Comparison of ENCODE assay signal across 8 mouse cellular contexts in the genomic region with DNA sequence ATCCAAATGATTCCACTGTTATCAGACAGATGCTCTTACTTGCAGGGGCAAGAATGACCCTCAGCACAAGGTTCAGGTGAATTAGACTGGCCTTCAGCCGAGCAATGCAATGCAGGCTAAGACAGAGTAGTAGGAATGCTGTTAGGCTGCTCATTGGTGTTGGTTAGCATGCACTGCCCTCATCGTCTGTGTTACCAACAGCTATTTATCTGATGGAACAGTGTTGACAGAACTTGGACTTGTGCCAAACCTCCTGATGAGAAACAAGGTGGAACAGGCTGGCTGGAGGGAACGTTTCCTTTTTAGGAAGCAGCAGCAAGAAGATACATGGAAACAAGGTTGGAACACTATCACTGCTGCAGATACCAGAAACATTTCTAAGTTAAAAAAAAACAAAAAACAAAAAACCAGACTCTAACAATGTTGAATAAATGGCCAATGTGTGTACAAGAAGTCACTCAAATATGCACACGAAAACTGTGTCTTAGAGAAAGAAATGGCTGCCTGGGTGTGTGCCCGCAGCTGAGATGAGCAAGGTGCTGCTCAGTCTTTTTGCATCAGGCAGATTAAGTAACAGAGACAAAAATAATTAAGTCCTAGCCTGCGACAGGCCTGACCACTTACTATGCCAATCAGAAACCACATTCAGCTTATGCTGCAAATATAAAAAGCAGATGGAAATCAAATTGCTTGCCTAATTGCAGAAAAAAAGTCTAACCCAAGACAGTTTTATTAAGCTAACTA.
DNase-seq lines count a peak whose midpoint lies in the region; ATAC-seq and TF ChIP-seq lines count a peak whose summit lies in the region.

No protein-coding gene starts in this region.

- WGBS in midbrain, embryonic 12.5 days = 78% methylated on average over 6 of the region's 6 CpGs
- WGBS in midbrain, embryonic 11.5 days = 80% methylated on average over 6 of the region's 6 CpGs
- 30% methylated on average over 6 of the region's 6 CpGs for WGBS in forebrain, postnatal 0 days
- WGBS in kidney, embryonic 14.5 days = 49% methylated on average over 6 of the region's 6 CpGs

- no peaks in the 10 kb centered on the region for H3K9me3 ChIP-seq in midbrain, embryonic 12.5 days
- H3K9me3 ChIP-seq in midbrain, embryonic 11.5 days (ENCODE audit: control insufficient read depth, low read length) = no peaks in the 10 kb centered on the region
- H3K9me3 ChIP-seq in forebrain, postnatal 0 days (ENCODE audit: low read length) = no peaks in the 10 kb centered on the region
- no peaks in the 10 kb centered on the region for H3K9me3 ChIP-seq in kidney, embryonic 14.5 days (ENCODE audit: control insufficient read depth, low read length)

- no peaks in the 10 kb centered on the region for H3K36me3 ChIP-seq in midbrain, embryonic 12.5 days
- H3K36me3 ChIP-seq in midbrain, embryonic 11.5 days (ENCODE audit: control insufficient read depth, insufficient read depth, low read length) = no peaks in the 10 kb centered on the region
- H3K36me3 ChIP-seq in forebrain, postnatal 0 days (ENCODE audit: insufficient read depth) = no peaks in the 10 kb centered on the region
- no peaks in the 10 kb centered on the region for H3K36me3 ChIP-seq in kidney, embryonic 14.5 days (ENCODE audit: control insufficient read depth, insufficient read depth, low read length)

- no peak for TF ChIP-seq CTCF in forebrain, postnatal 0 days (IDR thresholded peaks at IDR 0.05; ENCODE audit: low read depth)

- H3K27me3 ChIP-seq in midbrain, embryonic 12.5 days = no peaks in the 10 kb centered on the region
- no peaks in the 10 kb centered on the region for H3K27me3 ChIP-seq in midbrain, embryonic 11.5 days (ENCODE audit: control insufficient read depth, insufficient read depth, low read length)
- H3K27me3 ChIP-seq in forebrain, postnatal 0 days (ENCODE audit: insufficient read depth, low read length) = no peaks in the 10 kb centered on the region
- H3K27me3 ChIP-seq in kidney, embryonic 14.5 days (ENCODE audit: control insufficient read depth, insufficient read depth, low read length) = no peaks in the 10 kb centered on the region

- 0 out of 2 replicates have a peak, but pooled peaks cover 4% of the 10 kb centered on the region for H3K4me1 ChIP-seq in midbrain, embryonic 12.5 days
- no peaks in the 10 kb centered on the region for H3K4me1 ChIP-seq in midbrain, embryonic 11.5 days (ENCODE audit: control insufficient read depth, insufficient read depth, low read length)
- no peaks in the 10 kb centered on the region; the same call in 1 of the 2 replicates for H3K4me1 ChIP-seq in forebrain, postnatal 0 days (ENCODE audit: insufficient read depth)
- H3K4me1 ChIP-seq in kidney, embryonic 14.5 days (ENCODE audit: control insufficient read depth, insufficient read depth, low read length) = peaks cover 4% of the 10 kb centered on the region; the same call in 1 of the 2 replicates

- no peak overlapping the region for H3K4me2 ChIP-seq in midbrain, embryonic 12.5 days (replicated peaks)
- H3K4me2 ChIP-seq in midbrain, embryonic 11.5 days = no peak overlapping the region
- H3K4me2 ChIP-seq in forebrain, postnatal 0 days (ENCODE audit: low read depth) = no peak overlapping the region
- no peak overlapping the region for H3K4me2 ChIP-seq in kidney, embryonic 14.5 days (replicated peaks; ENCODE audit: low read depth, low read length)

- H3K27ac ChIP-seq in midbrain, embryonic 12.5 days (replicated peaks) = no peak overlapping the region
- no peak overlapping the region for H3K27ac ChIP-seq in midbrain, embryonic 11.5 days (ENCODE audit: low read depth, low read length)
- 0 out of 2 replicates have a peak overlapping the region, but pooled peaks have one; percentile 1 for H3K27ac ChIP-seq in forebrain, postnatal 0 days (ENCODE audit: low read depth, low read length)
- H3K27ac ChIP-seq in kidney, embryonic 14.5 days (ENCODE audit: low read depth, low read length) = no peak overlapping the region

- H3K9ac ChIP-seq in midbrain, embryonic 12.5 days (replicated peaks) = no peak overlapping the region
- no peak overlapping the region for H3K9ac ChIP-seq in midbrain, embryonic 11.5 days (ENCODE audit: low read length)
- H3K9ac ChIP-seq in forebrain, postnatal 0 days = no peak overlapping the region
- no peak overlapping the region for H3K9ac ChIP-seq in kidney, embryonic 14.5 days (ENCODE audit: low read depth, low read length)

- ATAC-seq in midbrain, embryonic 12.5 days (ENCODE audit: low FRiP score, low read depth) = peak; percentile 65; the same call in 1 of the 2 replicates
- no peak for ATAC-seq in midbrain, embryonic 11.5 days (ENCODE audit: low FRiP score)
- peak; percentile 71 for ATAC-seq in forebrain, postnatal 0 days
- ATAC-seq in kidney, embryonic 14.5 days (ENCODE audit: low FRiP score, low TSS enrichment) = 0 out of 2 replicates have a peak, but pooled peaks have one; percentile 24

- DNase-seq in midbrain, embryonic 11.5 days (ENCODE audit: low spot score, missing footprints) = no peak
- peak; percentile 86 for DNase-seq in cerebellum, adult 11 months
- peak; percentile 58 for DNase-seq in forebrain, postnatal 0 days
- peak; percentile 7 for DNase-seq in lung, postnatal 25 days (ENCODE audit: low spot score)
- peak; percentile 44 to 50 for DNase-seq in urinary bladder, postnatal 36 days (ENCODE audit: low spot score in 2 of 2)
- DNase-seq in spleen, postnatal 10 days (ENCODE audit: low spot score in 2 of 2) = no peak

- H3K4me3 ChIP-seq in midbrain, embryonic 12.5 days = no peak overlapping the region
- no peak overlapping the region for H3K4me3 ChIP-seq in midbrain, embryonic 11.5 days (ENCODE audit: low read depth, low read length)
- H3K4me3 ChIP-seq in forebrain, postnatal 0 days (ENCODE audit: low read depth, low read length) = no peak overlapping the region
- no peak overlapping the region for H3K4me3 ChIP-seq in kidney, embryonic 14.5 days (ENCODE audit: low read length)

Comparison
In these comparisons a context has a peak if more than half of its experiments do, and no peak if none do; other contexts are left out.
1. DNase-seq: peak in cerebellum, adult 11 months (single experiment), forebrain, postnatal 0 days (single experiment), lung, postnatal 25 days (single experiment) and urinary bladder, postnatal 36 days (2 of 2); none in midbrain, embryonic 11.5 days (single experiment) and spleen, postnatal 10 days (0 of 2).